Mouse (Mus musculus) forebrain, embryonic 16.5 days (tissue): ENCODE measurements at regions not wholly inside any gene's neighbourhood (a gene's known extent, or its start where the extent isn't known, plus 50 kb on each side); places are given as distances from the start of the nearest gene placed in this dataset.

Experiments used
- ATAC-seq: fragments of 200-750 bp; cut with Nextera tagmentation; 2 replicates; pipeline ENCODE4 v1.8.0; 2017; ENCODE audit warnings: mild to moderate bottlenecking, moderate library complexity
- H3K27ac ChIP-seq: fragments of 300-500 bp; sonication (generic); 2 replicates; pipeline ENCODE4 v1.5.1; 2014; ENCODE audit warnings: low read length, control low read depth
- H3K27me3 ChIP-seq: fragments of 300-500 bp; sonication (generic); replicated peaks from 2 replicates; pipeline ENCODE4 v1.6.1; 2014; ENCODE audit warnings: low read length; ENCODE audit not compliant: control insufficient read depth, insufficient read depth
- H3K36me3 ChIP-seq: fragments of 300-500 bp; sonication (generic); 2 replicates; pipeline ENCODE4 v1.6.1; 2014; ENCODE audit not compliant: control insufficient read depth, insufficient read depth
- H3K4me1 ChIP-seq: fragments of 300-500 bp; sonication (generic); replicated peaks from 2 replicates; pipeline ENCODE4 v1.6.1; 2014; ENCODE audit warnings: low read length; ENCODE audit not compliant: control insufficient read depth, insufficient read depth
- H3K4me2 ChIP-seq: fragments of 300-500 bp; sonication (generic); 2 replicates; pipeline ENCODE4 v1.6.1; 2014; ENCODE audit warnings: mild to moderate bottlenecking, low read length, control low read depth
- H3K4me3 ChIP-seq: fragments of 300-500 bp; sonication (generic); replicated peaks from 2 replicates; pipeline ENCODE4 v1.5.1; 2014; ENCODE audit warnings: mild to moderate bottlenecking, low read length, control low read depth
- H3K9ac ChIP-seq: fragments of 300-500 bp; sonication (generic); replicated peaks from 2 replicates; pipeline ENCODE4 v1.6.1; 2014; ENCODE audit warnings: low read depth, low read length, control low read depth
- H3K9me3 ChIP-seq: fragments of 300-500 bp; sonication (generic); 2 replicates; pipeline ENCODE4 v1.6.1; 2016; ENCODE audit warnings: low read length; ENCODE audit not compliant: control insufficient read depth
- WGBS: fragments of 180-500 bp; shearing (Covaris S2); extraction: QIAGEN DNeasy Blood & Tissue Kit; methylation state at CpG from one replicate; pipeline ENCODE4 v1.1.7; 2014; 5-methylcytosine and 5-hydroxymethylcytosine counted together

DNA sequence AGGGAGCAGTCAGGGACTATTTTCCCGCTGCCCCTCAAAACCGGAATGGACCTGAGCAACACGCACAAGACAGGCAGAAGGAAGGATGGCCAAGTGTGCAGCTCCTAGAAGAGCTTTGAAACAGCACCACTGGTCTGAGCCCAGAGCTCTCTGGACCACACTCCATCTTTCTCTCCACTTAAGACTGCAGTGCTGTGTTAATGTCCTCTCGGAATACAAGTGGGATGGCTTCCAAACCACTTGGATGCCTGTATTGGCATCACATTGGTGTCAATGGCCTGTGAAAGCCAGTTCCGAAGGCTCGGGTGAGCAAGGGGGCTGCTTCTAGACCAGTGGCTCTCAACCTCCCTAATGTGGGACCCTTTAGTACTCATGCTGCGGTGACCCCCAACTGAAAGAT, 77.4 kb upstream of the Ccn6 start:
- no peak overlapping the region for H3K4me2 ChIP-seq
- H3K27ac ChIP-seq, result no peak overlapping the region
- ATAC-seq, result no peak
- no peaks in the 10 kb centered on the region for H3K9me3 ChIP-seq
- 79% methylated on average over 7 of the region's 7 CpGs for WGBS
- H3K36me3 ChIP-seq, result no peaks in the 10 kb centered on the region
- peaks cover 14% of the 10 kb centered on the region for H3K4me1 ChIP-seq
- no peaks in the 10 kb centered on the region for H3K27me3 ChIP-seq
- H3K9ac ChIP-seq, result no peak overlapping the region
- H3K4me3 ChIP-seq, result no peak overlapping the region

DNA sequence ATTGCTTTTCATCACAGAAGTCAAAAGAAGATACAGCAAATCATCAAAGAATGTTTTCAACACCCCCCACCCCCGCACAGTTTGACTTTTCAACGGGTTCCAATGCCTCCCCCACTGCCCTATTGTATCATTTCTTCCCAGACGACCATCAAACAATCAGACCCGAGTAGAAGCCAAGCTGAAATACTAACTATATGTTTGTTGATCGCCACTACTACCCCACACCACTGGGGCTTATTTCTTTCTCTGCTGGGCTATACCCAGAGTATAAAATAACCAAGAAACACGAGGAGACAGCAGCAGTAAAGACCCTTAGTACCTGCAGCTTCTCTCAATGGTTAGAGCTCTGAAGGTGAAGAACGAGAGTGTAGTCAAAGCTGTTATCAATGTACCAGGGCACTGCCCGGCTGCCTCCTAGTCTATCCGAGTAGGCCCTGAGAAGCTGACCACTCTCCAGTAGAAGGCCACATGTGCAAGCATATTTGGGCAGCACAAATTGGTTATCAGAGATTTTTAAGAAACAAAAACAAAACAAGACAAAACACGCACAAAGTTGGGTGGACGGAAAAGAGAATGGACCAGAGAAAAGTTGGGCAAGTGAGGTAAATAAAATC, 76.7 kb upstream of the Ccn6 start:
- H3K9me3 ChIP-seq, result no peaks in the 10 kb centered on the region
- no peak; the same call in 1 of the 2 replicates for ATAC-seq
- H3K9ac ChIP-seq, result peak overlapping the region; percentile 41
- H3K4me3 ChIP-seq, result no peak overlapping the region
- H3K4me1 ChIP-seq, result peaks cover 14% of the 10 kb centered on the region
- H3K36me3 ChIP-seq, result no peaks in the 10 kb centered on the region
- peak overlapping the region; percentile 40 for H3K4me2 ChIP-seq
- H3K27me3 ChIP-seq, result no peaks in the 10 kb centered on the region
- 42% methylated on average over 11 of the region's 11 CpGs for WGBS
- no peak overlapping the region for H3K27ac ChIP-seq

DNA sequence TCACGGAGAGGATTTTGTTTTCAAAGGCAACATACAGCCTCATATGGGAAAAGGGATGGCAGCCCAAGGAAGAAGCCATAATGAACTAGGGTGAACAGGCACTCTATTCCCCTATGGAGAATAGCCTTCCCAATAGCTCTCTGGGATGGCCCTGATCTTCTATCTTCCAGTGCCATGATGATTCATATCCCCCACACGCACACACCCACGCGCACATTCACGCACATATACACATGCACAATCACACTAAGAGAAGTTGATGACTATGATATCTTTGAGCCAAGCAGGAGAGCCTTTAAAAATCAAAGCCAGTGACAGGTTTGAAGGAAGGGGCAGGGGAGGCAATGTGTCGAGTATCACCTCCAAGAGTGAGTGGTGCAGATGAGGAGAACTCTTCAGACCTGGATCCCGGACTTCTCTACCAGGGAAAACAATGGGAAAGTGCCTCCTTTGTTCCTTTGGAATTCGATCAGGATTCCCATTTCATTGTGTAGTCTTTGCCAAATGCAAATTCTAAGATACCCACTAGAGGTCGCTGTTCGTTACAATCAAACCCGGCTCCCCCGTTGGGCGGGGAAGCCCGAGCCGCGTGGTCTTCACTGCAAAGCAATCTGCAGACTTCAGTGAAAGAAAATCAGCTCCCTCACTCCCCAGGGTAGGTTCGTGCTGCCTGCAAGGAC, 76.0 kb upstream of the Ccn6 start:
- H3K4me1 ChIP-seq, result peaks cover 14% of the 10 kb centered on the region
- 16% methylated on average over 17 of the region's 17 CpGs for WGBS
- no peak overlapping the region for H3K27ac ChIP-seq
- no peaks in the 10 kb centered on the region for H3K36me3 ChIP-seq
- ATAC-seq, result peak; percentile 94
- peak overlapping the region; percentile 40 for H3K4me2 ChIP-seq
- H3K4me3 ChIP-seq, result no peak overlapping the region
- no peaks in the 10 kb centered on the region for H3K9me3 ChIP-seq
- H3K9ac ChIP-seq, result peak overlapping the region; percentile 52
- H3K27me3 ChIP-seq, result no peaks in the 10 kb centered on the region

DNA sequence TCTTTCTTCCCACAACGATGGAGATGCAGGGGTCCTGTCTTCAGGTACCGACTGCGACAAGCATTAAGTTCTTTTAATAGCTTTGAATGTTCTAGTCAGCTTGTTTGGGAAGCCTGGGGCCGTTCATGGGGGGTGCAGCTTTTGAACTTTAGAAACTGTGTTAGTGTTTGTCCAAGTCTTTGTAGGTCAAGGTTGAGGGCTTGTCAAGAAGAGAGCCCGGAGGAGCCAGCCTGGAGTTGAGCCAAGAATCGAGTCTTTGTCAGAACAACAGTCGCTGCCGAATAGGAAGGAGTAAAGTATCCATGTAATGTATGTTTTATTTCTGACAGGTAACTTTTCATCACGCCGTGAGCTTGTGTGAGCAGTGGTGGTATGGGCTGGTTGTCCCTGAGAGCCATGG, 75.0 kb upstream of the Ccn6 start:
- no peak overlapping the region for H3K27ac ChIP-seq
- H3K4me3 ChIP-seq, result no peak overlapping the region
- H3K36me3 ChIP-seq, result no peaks in the 10 kb centered on the region
- H3K4me1 ChIP-seq, result peaks cover 16% of the 10 kb centered on the region
- no peaks in the 10 kb centered on the region for H3K9me3 ChIP-seq
- WGBS, result 62% methylated on average over 10 of the region's 10 CpGs
- H3K4me2 ChIP-seq, result no peak overlapping the region
- no peaks in the 10 kb centered on the region for H3K27me3 ChIP-seq
- H3K9ac ChIP-seq, result no peak overlapping the region
- no peak for ATAC-seq

DNA sequence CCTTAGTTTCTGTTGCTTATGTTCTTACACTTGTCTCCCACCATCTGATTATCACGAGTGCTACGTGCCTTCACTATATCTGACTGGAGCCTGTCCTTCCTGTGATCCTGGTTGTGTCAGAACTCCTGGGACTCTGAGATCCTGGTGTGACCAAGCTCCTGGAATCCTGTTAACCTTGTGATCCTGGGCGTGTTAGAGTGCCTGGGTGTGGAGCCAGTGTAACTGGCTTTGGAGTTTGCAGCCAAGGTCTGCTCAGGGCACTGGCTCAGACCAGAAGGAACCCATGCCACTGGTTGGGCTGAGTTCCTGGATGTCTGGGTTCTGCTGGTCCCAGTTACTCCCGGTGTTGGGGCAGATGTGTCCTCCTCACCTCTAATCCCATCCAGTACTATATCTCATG, 74.0 kb upstream of the Ccn6 start:
- peaks cover 16% of the 10 kb centered on the region for H3K4me1 ChIP-seq
- no peak overlapping the region for H3K4me3 ChIP-seq
- ATAC-seq, result no peak
- no peak overlapping the region for H3K9ac ChIP-seq
- H3K36me3 ChIP-seq, result no peaks in the 10 kb centered on the region
- no peaks in the 10 kb centered on the region for H3K9me3 ChIP-seq
- H3K27ac ChIP-seq, result no peak overlapping the region
- no peaks in the 10 kb centered on the region for H3K27me3 ChIP-seq
- WGBS, result 97% methylated on average over 4 of the region's 4 CpGs
- no peak overlapping the region for H3K4me2 ChIP-seq

DNA sequence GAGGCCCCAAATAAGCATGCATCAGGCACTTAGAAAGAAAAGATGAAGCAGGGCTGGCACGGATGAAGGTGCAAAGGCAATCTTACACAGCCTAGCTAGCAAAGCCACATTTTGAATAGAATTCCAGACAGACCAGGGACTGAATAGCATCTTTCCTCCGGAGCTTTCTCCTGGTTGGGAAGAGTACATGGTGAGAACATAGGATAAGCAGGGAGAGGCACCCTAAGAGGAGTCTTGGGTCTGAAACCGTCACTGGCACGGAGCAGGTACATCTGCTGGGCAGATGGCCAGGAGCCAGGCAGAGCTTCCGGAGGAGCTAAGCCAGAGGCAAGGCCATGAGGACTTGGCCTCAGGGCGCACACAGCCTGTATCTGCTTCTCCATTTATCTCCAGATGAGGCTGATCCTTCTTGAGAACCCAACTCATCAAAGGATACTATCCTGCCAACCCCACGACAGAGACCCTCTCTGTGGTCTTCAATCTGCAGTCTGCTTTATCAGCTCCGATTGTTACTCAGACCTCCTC, 70.4 kb upstream of the Ccn6 start:
- Histone ChIP-seq H3K27ac (no peak overlapping the region), H3K27me3 (no peaks in the 10 kb centered on the region), H3K9ac (no peak overlapping the region), H3K4me3 (no peak overlapping the region), H3K36me3 (no peaks in the 10 kb centered on the region), H3K4me1 (peaks cover 4% of the 10 kb centered on the region), H3K9me3 (no peaks in the 10 kb centered on the region), H3K4me2 (no peak overlapping the region)
- 67% methylated on average over 8 of the region's 8 CpGs for WGBS
- no peak for ATAC-seq

DNA sequence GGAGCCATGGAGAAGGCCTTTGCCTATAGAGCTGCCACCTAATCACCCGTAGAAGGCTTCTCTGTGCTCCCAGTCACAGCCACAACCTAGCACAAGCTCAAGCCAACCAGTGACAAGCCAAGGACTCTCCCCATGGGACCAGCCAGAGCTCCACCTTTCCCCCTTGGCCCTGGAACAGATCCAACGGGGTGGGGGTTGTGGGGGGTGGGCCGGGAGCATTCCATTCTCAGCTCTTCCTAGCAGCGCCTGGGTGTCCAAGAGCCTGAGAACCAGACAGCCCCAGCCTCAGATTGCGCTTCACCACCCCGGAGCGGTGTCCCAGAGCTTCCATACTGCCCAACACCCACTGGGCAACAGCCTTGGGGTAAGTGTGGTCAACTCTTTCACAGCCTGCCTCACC, 69.6 kb upstream of the Ccn6 start:
- Histone ChIP-seq H3K9ac (no peak overlapping the region), H3K4me3 (no peak overlapping the region), H3K4me1 (peaks cover 4% of the 10 kb centered on the region), H3K36me3 (no peaks in the 10 kb centered on the region), H3K27me3 (no peaks in the 10 kb centered on the region), H3K9me3 (no peaks in the 10 kb centered on the region), H3K27ac (no peak overlapping the region), H3K4me2 (no peak overlapping the region)
- 84% methylated on average over 7 of the region's 7 CpGs for WGBS
- peak; percentile 24; the same call in 1 of the 2 replicates for ATAC-seq

DNA sequence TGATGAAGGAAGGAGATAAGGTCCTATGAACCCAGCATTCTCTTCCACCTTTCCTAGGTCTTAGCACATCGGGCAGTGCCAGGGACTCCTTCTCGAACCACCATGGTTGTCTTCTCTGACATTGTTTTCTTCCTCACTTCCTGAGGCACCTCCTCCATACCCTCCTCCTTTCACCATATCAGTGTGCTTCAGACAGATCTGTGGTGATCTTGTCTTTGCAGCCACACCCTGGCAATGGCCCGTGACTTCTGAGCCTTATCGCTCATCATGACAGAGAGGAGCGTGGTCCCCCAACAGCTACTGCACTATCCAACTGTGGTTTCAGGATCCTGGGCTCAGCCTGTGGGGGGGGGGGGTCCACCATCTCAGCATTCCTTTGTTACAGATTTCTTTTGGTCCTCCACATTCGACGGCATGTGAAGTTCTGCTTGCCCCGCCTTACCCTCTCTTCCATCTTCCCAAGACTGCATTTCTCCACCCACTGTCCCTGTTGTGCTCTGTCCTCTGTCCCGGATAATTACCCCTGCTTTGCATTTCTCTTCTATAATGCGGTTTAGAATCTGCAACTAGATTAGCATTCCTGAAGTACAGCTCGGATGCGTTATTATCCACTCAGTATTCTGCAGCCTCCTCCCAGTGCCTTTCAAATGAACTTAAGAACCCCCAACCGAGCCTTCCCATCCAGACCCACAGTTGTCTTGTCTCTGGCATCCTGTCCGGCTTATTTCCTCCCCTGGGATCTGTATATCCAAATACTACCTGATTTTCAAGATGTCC, 67.2 kb upstream of the Ccn6 start:
- H3K36me3 ChIP-seq, result no peaks in the 10 kb centered on the region
- ATAC-seq, result peak; percentile 14; the same call in 1 of the 2 replicates
- H3K9me3 ChIP-seq, result no peaks in the 10 kb centered on the region
- H3K4me2 ChIP-seq, result no peak overlapping the region
- no peak overlapping the region for H3K9ac ChIP-seq
- H3K27me3 ChIP-seq, result no peaks in the 10 kb centered on the region
- no peak overlapping the region for H3K27ac ChIP-seq
- H3K4me1 ChIP-seq, result peaks cover 20% of the 10 kb centered on the region
- WGBS, result 44% methylated on average over 14 of the region's 14 CpGs
- H3K4me3 ChIP-seq, result no peak overlapping the region

DNA sequence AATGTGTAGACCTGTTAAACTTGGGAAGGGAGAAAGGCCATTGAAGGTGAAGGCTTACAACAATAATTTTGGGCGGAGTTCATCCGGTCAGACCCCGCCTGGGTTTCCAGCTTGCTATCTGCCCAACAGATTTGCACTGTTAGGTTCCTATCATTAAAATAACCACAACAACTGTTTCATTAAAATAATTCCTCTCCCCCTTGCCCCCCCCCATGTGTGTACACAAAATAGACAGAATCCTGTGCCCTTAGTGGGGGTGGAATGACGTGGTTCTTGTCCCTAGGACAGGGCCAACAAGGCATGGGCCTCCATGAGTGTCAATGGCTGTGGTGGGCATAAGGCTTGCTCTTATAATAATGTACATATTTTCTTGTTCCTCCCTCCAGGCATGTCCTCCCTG, 65.6 kb upstream of the Ccn6 start:
- no peak overlapping the region for H3K4me2 ChIP-seq
- H3K4me1 ChIP-seq, result peaks cover 20% of the 10 kb centered on the region
- H3K9ac ChIP-seq, result no peak overlapping the region
- no peak for ATAC-seq
- no peak overlapping the region for H3K4me3 ChIP-seq
- no peaks in the 10 kb centered on the region for H3K36me3 ChIP-seq
- no peaks in the 10 kb centered on the region for H3K9me3 ChIP-seq
- no peaks in the 10 kb centered on the region for H3K27me3 ChIP-seq
- H3K27ac ChIP-seq, result no peak overlapping the region
- 95% methylated on average over 4 of the region's 4 CpGs for WGBS
